Mouse (Mus musculus): Measurements from ENCODE around the gene Tmub1.

Gene Tmub1

GRCm38 (mm10) chr5:24447624-24448298 lies at the start of gene Tmub1:
TSS of gene Tmub1 (minus strand) at chr5:24447854.
- DNase-seq (ENCODE audit: inconsistent ontology term): peak; percentile 79

GRCm38 (mm10) chr5:24496756-24497155 lies 49.1 kb upstream of the Tmub1 start:
- no peak for DNase-seq (ENCODE audit: inconsistent ontology term)

GRCm38 (mm10) chr5:24495019-24495418 lies 47.4 kb upstream of the Tmub1 start:
- DNase-seq (ENCODE audit: inconsistent ontology term): no peak

GRCm38 (mm10) chr5:24492546-24493285 lies 45.1 kb upstream of the Tmub1 start:
- DNase-seq (ENCODE audit: inconsistent ontology term): no peak

- no peak for DNase-seq (ENCODE audit: inconsistent ontology term)
Measured at GRCm38 (mm10) chr5:24490413-24490920, 42.8 kb upstream of the Tmub1 start.

GRCm38 (mm10) chr5:24486738-24487137 lies 39.1 kb upstream of the Tmub1 start:
- no peak for DNase-seq (ENCODE audit: inconsistent ontology term)

GRCm38 (mm10) chr5:24486097-24486496 lies 38.4 kb upstream of the Tmub1 start:
- peak; percentile 89 for DNase-seq (ENCODE audit: inconsistent ontology term)

GRCm38 (mm10) chr5:24484963-24485362 lies 37.3 kb upstream of the Tmub1 start:
- no peak for DNase-seq (ENCODE audit: inconsistent ontology term)

GRCm38 (mm10) chr5:24483326-24483725 lies 35.7 kb upstream of the Tmub1 start:
- DNase-seq (ENCODE audit: inconsistent ontology term): peak; percentile 54

GRCm38 (mm10) chr5:24482247-24483079 lies 34.8 kb upstream of the Tmub1 start:
- no peak for DNase-seq (ENCODE audit: inconsistent ontology term)

- no peak for DNase-seq (ENCODE audit: inconsistent ontology term)
Measured at GRCm38 (mm10) chr5:24481647-24482046, 34.0 kb upstream of the Tmub1 start.

GRCm38 (mm10) chr5:24477909-24478308 lies 30.3 kb upstream of the Tmub1 start:
- DNase-seq (ENCODE audit: inconsistent ontology term): no peak

- no peak for DNase-seq (ENCODE audit: inconsistent ontology term)
Measured at GRCm38 (mm10) chr5:24475476-24476241, 28.0 kb upstream of the Tmub1 start.

GRCm38 (mm10) chr5:24474723-24475261 lies 27.1 kb upstream of the Tmub1 start:
- DNase-seq (ENCODE audit: inconsistent ontology term): peak; percentile 74

- DNase-seq (ENCODE audit: inconsistent ontology term): no peak
Measured at GRCm38 (mm10) chr5:24474025-24474722, 26.5 kb upstream of the Tmub1 start.

GRCm38 (mm10) chr5:24472884-24473619 lies 25.4 kb upstream of the Tmub1 start:
- DNase-seq (ENCODE audit: inconsistent ontology term): no peak

- DNase-seq (ENCODE audit: inconsistent ontology term): no peak
Measured at GRCm38 (mm10) chr5:24470600-24470999, 22.9 kb upstream of the Tmub1 start.

- DNase-seq (ENCODE audit: inconsistent ontology term): no peak
Measured at GRCm38 (mm10) chr5:24466762-24467161, 19.1 kb upstream of the Tmub1 start.

- DNase-seq (ENCODE audit: inconsistent ontology term): no peak
Measured at GRCm38 (mm10) chr5:24455613-24456012, 8.0 kb upstream of the Tmub1 start.

- DNase-seq (ENCODE audit: inconsistent ontology term): peak; percentile 38
Measured at GRCm38 (mm10) chr5:24455076-24455475, 7.4 kb upstream of the Tmub1 start.
